Mouse (Mus musculus) liver, embryonic 16.5 days (tissue): ENCODE data around the gene Pdlim1. TPM values are rescaled to one million over a fixed set of nuclear protein-coding genes. Genes with fewer than 3 reads are reported as not detected.

Experiments used
- ATAC-seq: fragments of 200-750 bp; cut with Nextera tagmentation; 2 replicates; pipeline ENCODE4 v1.8.0; 2017; ENCODE audit warnings: low read depth, mild to moderate bottlenecking, moderate number of reproducible peaks, moderate library complexity
- H3K27ac ChIP-seq: fragments of 300-500 bp; sonication (generic); 2 replicates; pipeline ENCODE4 v1.5.1; 2014; ENCODE audit warnings: mild to moderate bottlenecking, low read length
- H3K27me3 ChIP-seq: fragments of 300-500 bp; sonication (generic); 2 replicates; pipeline ENCODE4 v1.6.1; 2014; ENCODE audit warnings: low read depth, low read length, mixed read lengths; ENCODE audit not compliant: control insufficient read depth, insufficient read depth
- H3K36me3 ChIP-seq: fragments of 300-500 bp; sonication (generic); 2 replicates; pipeline ENCODE4 v1.6.1; 2014; ENCODE audit warnings: mild to moderate bottlenecking; ENCODE audit not compliant: control insufficient read depth, insufficient read depth
- H3K4me1 ChIP-seq: fragments of 300-500 bp; sonication (generic); 2 replicates; pipeline ENCODE4 v1.6.1; 2014; ENCODE audit warnings: low read depth, low read length, mixed read lengths; ENCODE audit not compliant: control insufficient read depth
- H3K4me2 ChIP-seq: fragments of 300-500 bp; sonication (generic); 2 replicates; pipeline ENCODE4 v1.6.1; 2014; ENCODE audit warnings: low read depth, low read length, mixed read lengths
- H3K4me3 ChIP-seq: fragments of 300-500 bp; sonication (generic); 2 replicates; pipeline ENCODE4 v1.5.1; 2014; ENCODE audit warnings: low read depth, mild to moderate bottlenecking, low read length
- H3K9ac ChIP-seq: fragments of 300-500 bp; sonication (generic); 2 replicates; pipeline ENCODE4 v1.6.1; 2014; ENCODE audit warnings: low read depth, low read length
- H3K9me3 ChIP-seq: fragments of 300-500 bp; sonication (generic); replicated peaks from 2 replicates; pipeline ENCODE4 v1.6.1; 2016; ENCODE audit warnings: low read length; ENCODE audit not compliant: control insufficient read depth
- WGBS: fragments of 180-500 bp; shearing (Covaris S2); extraction: QIAGEN DNeasy Blood & Tissue Kit; methylation state at CpG from one replicate; pipeline ENCODE4 v1.1.7; 2014; ENCODE audit not compliant: insufficient replicate concordance; 5-methylcytosine and 5-hydroxymethylcytosine counted together
- polyA plus RNA-seq: library from polyadenylated mRNA; unstranded; fragments of >200 nt; fragmentation: Nextera tagmentation; extraction: Ambion mirVana; gene quantifications from 2 replicates; pipeline ENCODE4 v1.2.1, GENCODE M21; 2015

Gene Pdlim1
- polyA plus RNA-seq, 1 experiment from 2014 or later: 70.4 TPM

- H3K4me2 ChIP-seq: no peak overlapping the region
- no peak for ATAC-seq
- H3K4me3 ChIP-seq: no peak overlapping the region
- peaks cover 15% of the 10 kb centered on the region for H3K27me3 ChIP-seq
- no peak overlapping the region for H3K9ac ChIP-seq
- H3K4me1 ChIP-seq: peaks cover 17% of the 10 kb centered on the region
- no peak overlapping the region for H3K27ac ChIP-seq
- WGBS: 45% methylated on average over 13 of the region's 13 CpGs
- no peaks in the 10 kb centered on the region for H3K9me3 ChIP-seq
- H3K36me3 ChIP-seq: no peaks in the 10 kb centered on the region
Measured at GRCm38 (mm10) chr19:40272674-40273073, 1.0 kb upstream of the Pdlim1 start.

DNA sequence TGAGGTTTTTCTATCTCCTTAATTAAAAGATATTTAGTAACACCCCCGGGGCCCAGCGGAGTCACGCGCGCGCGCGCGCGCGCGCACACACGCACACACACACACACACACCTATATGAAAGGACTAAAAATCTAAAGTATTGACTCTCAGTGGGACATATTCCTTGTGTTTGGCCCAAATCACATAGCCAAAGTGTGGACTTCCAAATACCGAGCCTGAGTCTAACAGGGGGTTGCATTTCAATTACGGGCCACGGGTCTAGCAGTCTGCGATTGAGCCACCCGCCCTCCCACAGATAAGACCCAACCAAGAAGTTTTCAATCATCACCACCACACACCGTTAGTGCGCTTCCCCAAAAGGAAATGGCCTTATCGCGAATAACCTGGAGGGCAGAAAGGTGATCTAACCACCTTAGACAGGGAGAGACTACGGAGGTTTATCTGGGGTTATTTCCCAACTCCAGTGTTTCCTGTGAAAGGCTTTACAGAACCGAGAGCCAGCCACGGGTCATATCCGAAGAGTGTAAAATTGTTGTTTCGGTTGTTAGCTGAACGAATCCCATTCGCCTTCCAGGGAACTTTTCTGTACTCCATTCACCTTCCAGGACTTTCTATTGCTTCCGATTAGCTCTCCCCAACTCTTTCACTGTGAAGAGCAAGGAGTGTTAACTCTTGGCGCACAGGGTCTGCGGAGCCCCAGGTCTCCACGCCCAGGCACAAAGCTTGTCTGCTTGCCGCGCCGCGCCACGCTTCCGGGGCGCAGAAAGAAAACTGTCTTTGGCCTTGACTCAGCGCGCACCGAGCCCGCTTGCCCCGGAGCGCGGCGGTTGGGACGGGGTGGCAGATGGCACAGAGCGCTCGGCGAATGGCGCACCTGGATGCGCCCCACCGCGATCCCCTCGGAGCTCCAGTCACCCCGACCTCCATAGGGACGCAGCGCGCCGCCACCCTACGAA is 1.0 kb downstream of the Pdlim1 start:
- Histone ChIP-seq H3K9ac (peak overlapping the region; percentile 59), H3K4me1 (peaks cover 25% of the 10 kb centered on the region), H3K4me2 (peak overlapping the region; percentile 66), H3K4me3 (peak overlapping the region; percentile 61), H3K27ac (peak overlapping the region; percentile 47), H3K9me3 (no peaks in the 10 kb centered on the region), H3K27me3 (peaks cover 15% of the 10 kb centered on the region), H3K36me3 (no peaks in the 10 kb centered on the region)
- WGBS: 7% methylated on average over 63 of the region's 63 CpGs
- peak; percentile 50 for ATAC-seq

GRCm38 (mm10) chr19:40269526-40269925 is 2.1 kb downstream of the Pdlim1 start:
- no peak overlapping the region for H3K4me2 ChIP-seq
- H3K27me3 ChIP-seq: peaks cover 15% of the 10 kb centered on the region
- no peak for ATAC-seq
- H3K27ac ChIP-seq: no peak overlapping the region
- H3K4me1 ChIP-seq: peaks cover 25% of the 10 kb centered on the region
- no peaks in the 10 kb centered on the region for H3K9me3 ChIP-seq
- H3K4me3 ChIP-seq: no peak overlapping the region
- WGBS: 66% methylated on average over 5 of the region's 5 CpGs
- H3K9ac ChIP-seq: no peak overlapping the region
- H3K36me3 ChIP-seq: no peaks in the 10 kb centered on the region

DNA sequence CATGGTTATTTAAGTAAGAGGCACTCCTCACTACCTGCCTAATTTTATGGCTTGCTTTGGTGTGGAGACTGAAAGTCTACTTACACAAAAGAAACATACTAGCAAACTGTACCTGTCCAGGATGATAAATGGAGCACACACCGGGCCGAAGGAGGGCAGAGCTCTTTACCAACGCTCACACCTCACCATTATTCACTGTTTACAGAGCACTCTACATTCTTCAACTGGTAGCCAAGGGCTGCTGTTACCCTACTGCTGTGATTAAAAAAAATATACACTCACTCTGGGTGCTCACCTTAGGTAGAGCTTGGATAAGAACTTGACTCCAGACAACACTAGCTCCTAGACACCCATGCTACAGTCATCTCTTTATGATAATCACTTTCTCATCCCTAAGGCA is 3.1 kb downstream of the Pdlim1 start:
- H3K36me3 ChIP-seq: no peaks in the 10 kb centered on the region
- no peak overlapping the region for H3K4me3 ChIP-seq
- no peak overlapping the region for H3K27ac ChIP-seq
- WGBS: 68% methylated on average over 3 of the region's 3 CpGs
- no peak overlapping the region for H3K4me2 ChIP-seq
- peaks cover 15% of the 10 kb centered on the region for H3K27me3 ChIP-seq
- no peak overlapping the region for H3K9ac ChIP-seq
- no peak for ATAC-seq
- H3K9me3 ChIP-seq: no peaks in the 10 kb centered on the region
- peaks cover 25% of the 10 kb centered on the region for H3K4me1 ChIP-seq

DNA sequence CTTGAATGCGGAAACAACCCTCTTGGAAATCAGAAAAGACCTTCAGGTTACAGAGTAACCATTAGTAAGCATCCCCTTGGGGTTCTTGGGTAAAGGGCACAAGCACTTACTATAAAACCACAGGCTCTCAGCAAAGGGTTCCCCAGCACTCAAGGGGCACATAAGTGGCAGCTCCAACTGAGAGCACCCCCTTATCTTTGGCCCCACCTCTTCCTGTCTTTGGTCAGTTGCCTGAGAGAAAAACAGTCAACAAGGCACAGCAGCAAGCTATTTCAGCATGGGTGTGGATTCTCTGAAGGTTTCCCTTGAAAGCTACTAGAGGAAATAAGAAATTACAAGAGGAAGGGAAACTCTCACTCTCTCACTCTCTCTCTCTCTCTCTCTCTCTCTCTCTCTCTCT is 4.3 kb downstream of the Pdlim1 start:
- H3K4me3 ChIP-seq: no peak overlapping the region
- no peak for ATAC-seq
- no peak overlapping the region for H3K9ac ChIP-seq
- H3K4me1 ChIP-seq: peaks cover 25% of the 10 kb centered on the region
- no peaks in the 10 kb centered on the region for H3K36me3 ChIP-seq
- WGBS: 38% methylated on average over 1 of the region's 1 CpGs
- H3K4me2 ChIP-seq: no peak overlapping the region
- peak overlapping the region; percentile 30; the same call in 1 of the 2 replicates for H3K27ac ChIP-seq
- no peaks in the 10 kb centered on the region for H3K9me3 ChIP-seq
- H3K27me3 ChIP-seq: peaks cover 9% of the 10 kb centered on the region

DNA sequence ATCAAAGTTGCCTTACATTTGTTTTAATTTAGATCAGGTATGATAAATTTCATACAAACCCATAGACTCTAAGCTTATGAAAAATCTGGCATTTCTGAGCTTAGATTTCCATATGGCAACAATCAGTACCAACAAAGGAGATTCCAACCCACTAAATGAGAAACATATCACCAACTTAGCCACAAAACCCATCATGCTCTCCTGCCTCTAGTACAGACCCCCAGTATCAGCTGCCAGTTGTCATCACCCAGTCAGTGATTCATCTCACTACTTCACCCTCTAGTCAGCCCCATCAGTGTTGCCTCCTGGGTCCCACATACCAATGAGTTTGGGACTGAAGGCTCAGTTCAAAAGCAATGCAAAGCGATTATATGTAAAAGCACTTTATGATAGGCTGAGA is 12.2 kb downstream of the Pdlim1 start:
- Histone ChIP-seq H3K4me3 (no peak overlapping the region), H3K4me1 (peaks cover 7% of the 10 kb centered on the region; the same call in 1 of the 2 replicates), H3K27ac (no peak overlapping the region), H3K9me3 (no peaks in the 10 kb centered on the region), H3K27me3 (no peaks in the 10 kb centered on the region), H3K4me2 (no peak overlapping the region), H3K36me3 (no peaks in the 10 kb centered on the region), H3K9ac (no peak overlapping the region)
- no peak for ATAC-seq
- WGBS: 81% methylated on average over 1 of the region's 1 CpGs

GRCm38 (mm10) chr19:40257396-40257795 is 14.2 kb downstream of the Pdlim1 start:
- no peak for ATAC-seq
- Histone ChIP-seq H3K27me3 (no peaks in the 10 kb centered on the region), H3K9ac (no peak overlapping the region), H3K4me1 (peaks cover 7% of the 10 kb centered on the region; the same call in 1 of the 2 replicates), H3K4me3 (no peak overlapping the region), H3K27ac (no peak overlapping the region), H3K9me3 (no peaks in the 10 kb centered on the region), H3K36me3 (no peaks in the 10 kb centered on the region), H3K4me2 (no peak overlapping the region)
- WGBS: 22% methylated on average over 4 of the region's 4 CpGs

- Histone ChIP-seq H3K4me2 (no peak overlapping the region), H3K36me3 (no peaks in the 10 kb centered on the region), H3K9ac (no peak overlapping the region), H3K9me3 (no peaks in the 10 kb centered on the region), H3K4me3 (no peak overlapping the region), H3K27me3 (no peaks in the 10 kb centered on the region), H3K4me1 (peaks cover 7% of the 10 kb centered on the region; the same call in 1 of the 2 replicates), H3K27ac (no peak overlapping the region)
- 44% methylated on average over 2 of the region's 2 CpGs for whole genome bisulfite sequencing
- ATAC-seq: no peak
Measured at GRCm38 (mm10) chr19:40256376-40257050, 15.1 kb downstream of the Pdlim1 start.

- Histone ChIP-seq H3K9ac (no peak overlapping the region), H3K27me3 (no peaks in the 10 kb centered on the region), H3K4me3 (no peak overlapping the region), H3K9me3 (no peaks in the 10 kb centered on the region), H3K4me2 (no peak overlapping the region), H3K4me1 (peaks cover 7% of the 10 kb centered on the region; the same call in 1 of the 2 replicates), H3K27ac (no peak overlapping the region), H3K36me3 (no peaks in the 10 kb centered on the region)
- no peak for ATAC-seq
- 72% methylated on average over 1 of the region's 1 CpGs for WGBS
Measured at GRCm38 (mm10) chr19:40255561-40255960, 16.1 kb downstream of the Pdlim1 start.
